Mouse (Mus musculus): ENCODE results near the gene Nr1h3. TPM values are rescaled to one million over a fixed set of nuclear protein-coding genes. Genes with fewer than 3 reads are reported as not detected.

Gene Nr1h3
- polyA plus RNA-seq, 1 experiment from 2014 or later: 12.8 TPM

DNA sequence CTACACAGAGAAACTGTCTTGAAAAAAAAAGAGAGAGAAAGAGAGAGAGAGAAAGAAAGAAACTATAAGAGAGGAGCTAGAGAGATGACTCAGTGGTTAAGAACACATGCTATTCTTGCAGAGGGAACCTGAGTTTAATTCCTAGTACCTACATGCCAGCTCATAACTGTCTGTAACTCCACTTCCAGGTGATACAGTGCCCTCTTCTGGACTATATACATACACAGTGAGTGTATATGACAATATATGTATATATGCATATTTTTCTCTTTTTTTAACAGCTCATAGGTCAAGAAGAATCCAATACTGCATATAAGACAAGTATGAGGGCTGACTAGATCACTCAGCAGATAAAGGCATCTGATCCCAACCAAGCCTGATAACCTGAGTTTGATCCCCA lies 10.7 kb upstream of the Nr1h3 start:
- Histone ChIP-seq H3K27me3 (replicated peaks) (no peaks in the 10 kb centered on the region), H3K4me3 (replicated peaks) (no peak overlapping the region), H3K9ac (no peak overlapping the region), H3K4me2 (replicated peaks) (no peak overlapping the region), H3K4me1 (replicated peaks) (no peaks in the 10 kb centered on the region), H3K9me3 (no peaks in the 10 kb centered on the region), H3K27ac (no peak overlapping the region), H3K36me3 (peaks cover 19% of the 10 kb centered on the region)
- no peak for ATAC-seq

DNA sequence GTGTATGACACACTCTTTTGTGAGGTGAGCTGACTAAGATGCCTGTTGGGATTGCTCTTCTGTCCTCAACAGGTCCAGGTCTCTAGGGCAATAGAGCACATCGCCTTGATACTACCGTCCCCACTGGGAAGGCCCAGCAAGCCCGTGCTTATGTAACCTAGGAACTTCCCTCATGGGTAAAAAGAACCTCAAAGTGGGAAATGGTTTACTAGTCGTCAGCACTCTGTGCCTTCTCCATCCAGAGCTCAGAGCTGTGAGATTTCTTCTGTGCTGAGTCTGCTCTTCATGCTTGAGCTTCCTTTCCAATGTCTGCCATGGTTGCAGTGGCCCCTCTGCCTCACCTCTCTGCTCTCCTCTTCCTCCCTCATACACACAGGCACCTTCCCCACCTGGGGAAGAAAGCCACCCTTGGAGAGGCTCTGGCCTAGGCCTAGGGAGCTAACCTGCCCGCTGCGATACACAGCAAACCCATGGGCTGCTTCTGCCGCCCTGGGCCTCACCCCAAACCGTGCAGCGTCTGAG lies 3.7 kb upstream of the Nr1h3 start:
- ATAC-seq: no peak
- Histone ChIP-seq H3K9ac (no peak overlapping the region), H3K4me3 (replicated peaks) (no peak overlapping the region), H3K4me2 (replicated peaks) (no peak overlapping the region), H3K27ac (no peak overlapping the region), H3K9me3 (no peaks in the 10 kb centered on the region), H3K27me3 (replicated peaks) (no peaks in the 10 kb centered on the region), H3K4me1 (replicated peaks) (peaks cover 10% of the 10 kb centered on the region), H3K36me3 (peaks cover 22% of the 10 kb centered on the region)
- WGBS: 90% methylated on average over 9 of the region's 9 CpGs

- no peaks in the 10 kb centered on the region for H3K9me3 ChIP-seq
- peak overlapping the region; percentile 73 for H3K9ac ChIP-seq
- H3K27ac ChIP-seq: peak overlapping the region; percentile 95
- H3K36me3 ChIP-seq: peaks cover 8% of the 10 kb centered on the region; the same call in 1 of the 2 replicates
- peak overlapping the region; percentile 59 for H3K4me3 ChIP-seq (replicated peaks)
- H3K27me3 ChIP-seq (replicated peaks): no peaks in the 10 kb centered on the region
- 10% methylated on average over 20 of the region's 20 CpGs for WGBS
- ATAC-seq: no peak
- H3K4me2 ChIP-seq (replicated peaks): peak overlapping the region; percentile 64
- H3K4me1 ChIP-seq (replicated peaks): peaks cover 10% of the 10 kb centered on the region
These were observed 480 bp upstream of the Nr1h3 start for GRCm38 (mm10) chr2:91202972-91203656.

DNA sequence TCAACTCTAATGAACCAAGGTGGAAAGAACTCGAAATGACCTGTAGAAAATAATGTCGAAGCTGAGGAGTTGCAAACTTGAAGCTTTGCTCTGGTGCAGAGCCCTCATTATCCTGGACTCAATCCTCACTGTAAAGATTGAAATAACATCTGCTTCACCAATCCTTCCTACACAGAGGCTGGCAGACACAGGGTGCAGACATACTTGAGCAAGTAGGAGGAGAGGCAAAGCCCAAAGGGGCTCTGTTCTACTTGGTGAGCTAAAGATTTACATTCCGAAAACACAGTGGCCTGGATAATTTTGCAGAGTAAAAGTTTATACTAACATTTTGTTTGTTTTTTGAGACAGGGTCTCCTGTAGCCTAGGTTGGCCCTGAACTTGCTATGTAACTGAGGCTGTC lies 3.7 kb downstream of the Nr1h3 start:
- Histone ChIP-seq H3K36me3 (no peaks in the 10 kb centered on the region), H3K4me1 (replicated peaks) (peaks cover 13% of the 10 kb centered on the region), H3K9me3 (no peaks in the 10 kb centered on the region), H3K4me2 (replicated peaks) (no peak overlapping the region), H3K27ac (no peak overlapping the region), H3K4me3 (replicated peaks) (no peak overlapping the region), H3K27me3 (replicated peaks) (no peaks in the 10 kb centered on the region), H3K9ac (no peak overlapping the region)
- WGBS: 89% methylated on average over 3 of the region's 3 CpGs
- ATAC-seq: no peak

GRCm38 (mm10) chr2:91196577-91197001 lies 6.0 kb downstream of the Nr1h3 start:
- H3K4me1 ChIP-seq (replicated peaks): 0 out of 2 replicates have a peak, but pooled peaks cover 6% of the 10 kb centered on the region
- no peaks in the 10 kb centered on the region for H3K27me3 ChIP-seq (replicated peaks)
- no peak overlapping the region for H3K4me3 ChIP-seq (replicated peaks)
- H3K9ac ChIP-seq: no peak overlapping the region
- no peaks in the 10 kb centered on the region for H3K9me3 ChIP-seq
- H3K36me3 ChIP-seq: no peaks in the 10 kb centered on the region
- no peak for ATAC-seq
- H3K27ac ChIP-seq: no peak overlapping the region
- 67% methylated on average over 3 of the region's 3 CpGs for WGBS
- H3K4me2 ChIP-seq (replicated peaks): no peak overlapping the region

GRCm38 (mm10) chr2:91194624-91195332 lies 7.9 kb downstream of the Nr1h3 start:
- Histone ChIP-seq H3K4me2 (replicated peaks) (peak overlapping the region; percentile 84), H3K9me3 (no peaks in the 10 kb centered on the region), H3K4me3 (replicated peaks) (peak overlapping the region; percentile 35), H3K27ac (peak overlapping the region; percentile 75), H3K36me3 (no peaks in the 10 kb centered on the region), H3K27me3 (replicated peaks) (no peaks in the 10 kb centered on the region), H3K9ac (peak overlapping the region; percentile 52), H3K4me1 (replicated peaks) (0 out of 2 replicates have a peak, but pooled peaks cover 6% of the 10 kb centered on the region)
- ATAC-seq: peak; percentile 92
- WGBS: 3% methylated on average over 27 of the region's 27 CpGs

DNA sequence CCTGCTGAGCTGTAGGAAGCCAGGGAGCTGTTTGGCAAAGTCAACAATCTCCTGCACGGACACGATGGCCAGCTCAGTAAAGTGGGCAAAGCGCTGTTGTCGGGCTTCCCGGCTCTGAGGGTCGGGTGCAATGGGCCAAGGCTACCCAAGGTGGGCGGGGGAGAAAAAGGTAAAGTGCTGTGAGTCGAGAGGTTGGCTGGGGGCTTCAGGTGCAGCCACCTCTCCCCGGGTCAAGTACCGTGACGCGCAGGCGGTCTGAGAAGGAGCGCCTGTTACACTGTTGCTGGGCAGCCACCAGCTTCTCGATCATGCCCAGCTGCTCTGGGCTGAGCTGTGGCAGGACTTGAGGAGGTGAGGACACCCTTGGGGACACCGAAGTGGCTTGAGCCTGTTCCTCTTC lies 12.1 kb downstream of the Nr1h3 start:
- Histone ChIP-seq H3K4me2 (replicated peaks) (no peak overlapping the region), H3K27me3 (replicated peaks) (no peaks in the 10 kb centered on the region), H3K9ac (no peak overlapping the region), H3K27ac (no peak overlapping the region), H3K9me3 (no peaks in the 10 kb centered on the region), H3K36me3 (no peaks in the 10 kb centered on the region), H3K4me1 (replicated peaks) (0 out of 2 replicates have a peak, but pooled peaks cover 6% of the 10 kb centered on the region), H3K4me3 (replicated peaks) (no peak overlapping the region)
- ATAC-seq: no peak
- 82% methylated on average over 16 of the region's 16 CpGs for WGBS

- 56% methylated on average over 4 of the region's 4 CpGs for WGBS
- Histone ChIP-seq H3K4me3 (replicated peaks) (no peak overlapping the region), H3K9me3 (no peaks in the 10 kb centered on the region), H3K27me3 (replicated peaks) (no peaks in the 10 kb centered on the region), H3K9ac (no peak overlapping the region), H3K36me3 (no peaks in the 10 kb centered on the region), H3K27ac (no peak overlapping the region), H3K4me1 (replicated peaks) (no peaks in the 10 kb centered on the region), H3K4me2 (replicated peaks) (no peak overlapping the region)
- no peak for ATAC-seq
These were observed 15.2 kb downstream of the Nr1h3 start for GRCm38 (mm10) chr2:91187431-91187830.

DNA sequence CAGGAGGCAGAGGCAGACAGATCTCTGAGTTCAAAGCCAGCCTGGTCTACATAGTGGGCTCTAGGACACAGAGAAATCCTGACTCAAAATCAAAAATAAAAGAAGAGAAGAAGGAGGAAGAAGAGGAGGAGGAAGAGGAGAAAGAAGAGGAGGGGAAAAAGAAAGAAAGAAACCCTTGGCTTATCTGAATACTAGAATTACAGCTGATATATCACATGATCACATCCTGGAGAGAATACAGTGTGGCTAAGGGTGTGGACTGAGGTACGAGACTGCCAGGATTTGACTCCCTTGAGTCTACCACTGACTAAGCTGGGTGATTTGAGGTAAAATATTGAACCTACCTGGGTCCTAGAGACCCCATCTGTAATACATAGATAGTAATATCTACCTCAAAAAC lies 16.4 kb downstream of the Nr1h3 start:
- no peak overlapping the region for H3K9ac ChIP-seq
- H3K27ac ChIP-seq: no peak overlapping the region
- H3K27me3 ChIP-seq (replicated peaks): no peaks in the 10 kb centered on the region
- no peak for ATAC-seq
- no peak overlapping the region for H3K4me3 ChIP-seq (replicated peaks)
- no peaks in the 10 kb centered on the region for H3K9me3 ChIP-seq
- H3K4me2 ChIP-seq (replicated peaks): no peak overlapping the region
- WGBS: 55% methylated on average over 1 of the region's 1 CpGs
- H3K36me3 ChIP-seq: no peaks in the 10 kb centered on the region
- H3K4me1 ChIP-seq (replicated peaks): peaks cover 5% of the 10 kb centered on the region; the same call in 1 of the 2 replicates

GRCm38 (mm10) chr2:91183711-91184405 lies 18.8 kb downstream of the Nr1h3 start, which contains the start of gene Madd:
TSS of gene Madd (minus strand) at chr2:91183837.
- Histone ChIP-seq H3K27ac (peak within 1 kb of the TSS; percentile 83), H3K36me3 (no peaks in the 10 kb centered on the region), H3K4me3 (replicated peaks) (peak within 1 kb of the TSS; percentile 94), H3K4me1 (replicated peaks) (peaks cover 5% of the 10 kb centered on the region; the same call in 1 of the 2 replicates), H3K27me3 (replicated peaks) (no peaks in the 10 kb centered on the region), H3K9ac (peak within 1 kb of the TSS; percentile 70), H3K4me2 (replicated peaks) (peak within 1 kb of the TSS; percentile 80), H3K9me3 (no peaks in the 10 kb centered on the region)
- 0 out of 2 replicates have a peak, but pooled peaks have one; percentile 13 for ATAC-seq
- WGBS: 62% methylated on average over 15 of the region's 15 CpGs

- Histone ChIP-seq H3K27me3 (replicated peaks) (no peaks in the 10 kb centered on the region), H3K4me1 (replicated peaks) (peaks cover 5% of the 10 kb centered on the region; the same call in 1 of the 2 replicates), H3K36me3 (no peaks in the 10 kb centered on the region), H3K4me3 (replicated peaks) (peak overlapping the region; percentile 94), H3K4me2 (replicated peaks) (peak overlapping the region; percentile 80), H3K9ac (peak overlapping the region; percentile 70), H3K9me3 (no peaks in the 10 kb centered on the region), H3K27ac (peak overlapping the region; percentile 83)
- WGBS: 0% methylated on average over 9 of the region's 9 CpGs
- ATAC-seq: peak; percentile 98
These were observed 19.5 kb downstream of the Nr1h3 start for GRCm38 (mm10) chr2:91183148-91183513.
